In the genomic region with DNA sequence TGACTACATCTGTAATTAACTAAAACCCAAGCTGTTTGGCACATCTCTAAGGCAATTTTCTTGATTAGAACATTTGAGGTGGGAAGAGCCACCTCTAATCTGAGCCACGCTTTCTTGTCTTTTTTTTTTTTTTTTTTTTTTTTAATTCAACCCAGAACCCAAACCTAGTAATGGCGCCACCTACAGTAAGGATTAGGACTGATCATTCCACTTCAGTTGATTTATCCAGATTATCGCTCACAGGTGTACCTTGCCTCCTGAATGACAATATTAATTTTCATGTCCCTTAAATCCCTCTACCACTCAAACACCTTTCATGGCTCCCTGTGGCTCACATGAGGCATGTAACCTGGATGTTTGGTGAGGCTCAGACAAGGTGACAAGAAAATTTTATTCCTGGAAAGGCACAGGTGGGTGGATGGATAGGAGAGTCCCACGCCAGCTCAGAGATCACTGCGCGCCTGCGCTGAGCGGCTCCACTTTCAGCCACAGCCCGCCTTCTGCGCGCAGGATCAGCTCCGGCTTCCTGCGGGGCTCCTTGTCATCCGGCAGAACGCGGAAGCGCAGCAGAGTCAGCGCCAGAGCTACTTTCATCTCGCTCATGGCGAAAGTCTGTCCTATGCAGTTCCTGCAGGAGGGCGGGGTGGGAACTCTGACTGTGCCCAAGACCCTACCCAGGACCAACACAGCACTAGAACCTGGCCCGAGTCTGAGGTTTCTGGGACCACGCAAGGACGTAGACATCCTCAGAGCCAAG, we compare ENCODE assay signal across 8 mouse cellular contexts. TPM values are rescaled to one million over a fixed set of nuclear protein-coding genes. Genes with fewer than 3 reads are reported as not detected.
DNase-seq lines count a peak whose midpoint lies in the region; ATAC-seq and TF ChIP-seq lines count a peak whose summit lies in the region.

No protein-coding gene starts in this region.

- H3K27ac ChIP-seq in forebrain, embryonic 12.5 days, result no peak overlapping the region
- no peak overlapping the region for H3K27ac ChIP-seq in olfactory bulb, adult 2 months (ENCODE audit: insufficient read depth, low read depth, low read length)

- H3K4me1 ChIP-seq in forebrain, embryonic 12.5 days, result peaks cover 8% of the 10 kb centered on the region
- no peaks in the 10 kb centered on the region for H3K4me1 ChIP-seq in lung, adult 2 months (ENCODE audit: control insufficient read depth, insufficient read depth, low read length)
- peaks cover 6% of the 10 kb centered on the region for H3K4me1 ChIP-seq in olfactory bulb, adult 2 months (ENCODE audit: control insufficient read depth, insufficient read depth, low read length)

- DNase-seq in CD4-positive, CD25-positive, alpha-beta regulatory T cell, adult 2 months (ENCODE audit: low read depth, low spot score), result peak; percentile 77
- peak; percentile 94 for DNase-seq in brain, adult 2 months (ENCODE audit: low read depth, low spot score)
- DNase-seq in layer of hippocampus, adult 9-10 months (ENCODE audit: low spot score), result peak; percentile 31
- DNase-seq in lung, adult 2 months, result peak; percentile 45
- DNase-seq in thymus, adult 18-20 months, result peak; percentile 38 to 49

- TF ChIP-seq CTCF in lung, adult 2 months (IDR thresholded peaks at IDR 0.05; ENCODE audit: insufficient read depth, low read length), result no peak
- TF ChIP-seq CTCF in olfactory bulb, adult 2 months (IDR thresholded peaks at IDR 0.05; ENCODE audit: insufficient read depth, low read depth, low read length), result no peak

- TF ChIP-seq POLR2A in lung, adult 2 months (IDR thresholded peaks at IDR 0.05; ENCODE audit: borderline replicate concordance, extremely low read depth, low read depth, low read length), result peak; percentile 68; the same call in 1 of the 2 replicates
- peak; percentile 53; the same call in 1 of the 2 replicates for TF ChIP-seq POLR2A in olfactory bulb, adult 2 months (IDR thresholded peaks at IDR 0.05; ENCODE audit: insufficient read depth, low read depth, low read length)

- 9% methylated on average over 24 of the region's 24 CpGs for WGBS in forebrain, embryonic 12.5 days
- WGBS in lung, adult 2 months, result 10% methylated on average over 24 of the region's 24 CpGs
- 7% methylated on average over 24 of the region's 24 CpGs for WGBS in olfactory bulb, adult 2 months

- H3K36me3 ChIP-seq in forebrain, embryonic 12.5 days (replicated peaks), result no peaks in the 10 kb centered on the region

- no peaks in the 10 kb centered on the region for H3K9me3 ChIP-seq in forebrain, embryonic 12.5 days

- no peaks in the 10 kb centered on the region for H3K27me3 ChIP-seq in forebrain, embryonic 12.5 days

- peak overlapping the region; percentile 63 for H3K4me2 ChIP-seq in forebrain, embryonic 12.5 days

- peak; percentile 84 for ATAC-seq in forebrain, embryonic 12.5 days (ENCODE audit: low FRiP score)
- ATAC-seq in hematopoietic stem cell, adult 5-6 weeks (replicated peaks in 1 of 2; ENCODE audit: insufficient read depth in 1 of 2, low FRiP score in 2 of 2, low TSS enrichment in 1 of 2, low read depth in 1 of 2, poor library complexity in 2 of 2, severe bottlenecking in 2 of 2), result peak; percentile 82 to 83; a peak in 3 of 4 replicates

- peak overlapping the region; percentile 43 for H3K4me3 ChIP-seq in forebrain, embryonic 12.5 days (replicated peaks)
- H3K4me3 ChIP-seq in lung, adult 2 months (replicated peaks; ENCODE audit: extremely low read depth, low read depth, low read length), result peak overlapping the region; percentile 65
- H3K4me3 ChIP-seq in olfactory bulb, adult 2 months (ENCODE audit: insufficient read depth, low read depth, low read length), result peak overlapping the region; percentile 56

- peak overlapping the region; percentile 56 for H3K9ac ChIP-seq in forebrain, embryonic 12.5 days

RNA-seq across cellular contexts. Expression of a gene that starts 21.1 kb away (rescaled TPM):
- polyA plus RNA-seq in forebrain, embryonic 12.5 days (2016; fragmentation: Nextera tagmentation; extraction: Ambion mirVana), result 0.35 and 1.6 TPM in 2 replicates
- 1.3 and 3.4 TPM in 2 replicates for total RNA-seq in hematopoietic stem cell, adult 5-6 weeks (2017)
- polyA plus RNA-seq in lung, adult 2 months (2012; rRNA removed), result 18.2 and 26.4 TPM in 2 replicates
- polyA plus RNA-seq in olfactory bulb, adult 2 months (2012; ENCODE audit: insufficient read depth, insufficient read length, low replicate concordance, missing spikeins), result not detected in 2 replicates

RNA-seq across cellular contexts. Expression of a gene that starts 37.5 kb away (rescaled TPM):
- polyA plus RNA-seq in forebrain, embryonic 12.5 days (2016; fragmentation: Nextera tagmentation; extraction: Ambion mirVana), result 23.3 and 29.7 TPM in 2 replicates
- total RNA-seq in hematopoietic stem cell, adult 5-6 weeks (2017), result 21.1 and 40.6 TPM in 2 replicates
- 3.0 and 5.2 TPM in 2 replicates for polyA plus RNA-seq in lung, adult 2 months (2012; rRNA removed)
- not detected in 2 replicates for polyA plus RNA-seq in olfactory bulb, adult 2 months (2012; ENCODE audit: insufficient read depth, insufficient read length, low replicate concordance, missing spikeins)

RNA-seq across cellular contexts. Expression of a gene that starts 52.7 kb away (rescaled TPM):
- not detected in 2 replicates for polyA plus RNA-seq in forebrain, embryonic 12.5 days (2016; fragmentation: Nextera tagmentation; extraction: Ambion mirVana)
- not detected in 2 replicates for total RNA-seq in hematopoietic stem cell, adult 5-6 weeks (2017)
- polyA plus RNA-seq in lung, adult 2 months (2012; rRNA removed), result not detected in 2 replicates
- polyA plus RNA-seq in olfactory bulb, adult 2 months (2012; ENCODE audit: insufficient read depth, insufficient read length, low replicate concordance, missing spikeins), result not detected in 2 replicates

Comparison
In these comparisons a context has a peak if more than half of its experiments do, and no peak if none do; other contexts are left out.
1. DNase-seq: peak in every context shown above with its lines; median percentile 94 in brain, adult 2 months; 77 in CD4-positive, CD25-positive, alpha-beta regulatory T cell, adult 2 months; 45 in lung, adult 2 months; 44 in thymus, adult 18-20 months; 31 in layer of hippocampus, adult 9-10 months.